Mouse (Mus musculus): Measurements from ENCODE around the gene Sgk1. TPM values are rescaled to one million over a fixed set of nuclear protein-coding genes. Genes with fewer than 3 reads are reported as not detected.
A peak's percentile ranks its signal among the peaks of the same experiment; 100 is the strongest.

Sgk1 gene
- polyA plus RNA-seq (2015; fragmentation: Nextera tagmentation; extraction: Ambion mirVana), result 43.5 and 44.4 TPM in 2 replicates

DNA sequence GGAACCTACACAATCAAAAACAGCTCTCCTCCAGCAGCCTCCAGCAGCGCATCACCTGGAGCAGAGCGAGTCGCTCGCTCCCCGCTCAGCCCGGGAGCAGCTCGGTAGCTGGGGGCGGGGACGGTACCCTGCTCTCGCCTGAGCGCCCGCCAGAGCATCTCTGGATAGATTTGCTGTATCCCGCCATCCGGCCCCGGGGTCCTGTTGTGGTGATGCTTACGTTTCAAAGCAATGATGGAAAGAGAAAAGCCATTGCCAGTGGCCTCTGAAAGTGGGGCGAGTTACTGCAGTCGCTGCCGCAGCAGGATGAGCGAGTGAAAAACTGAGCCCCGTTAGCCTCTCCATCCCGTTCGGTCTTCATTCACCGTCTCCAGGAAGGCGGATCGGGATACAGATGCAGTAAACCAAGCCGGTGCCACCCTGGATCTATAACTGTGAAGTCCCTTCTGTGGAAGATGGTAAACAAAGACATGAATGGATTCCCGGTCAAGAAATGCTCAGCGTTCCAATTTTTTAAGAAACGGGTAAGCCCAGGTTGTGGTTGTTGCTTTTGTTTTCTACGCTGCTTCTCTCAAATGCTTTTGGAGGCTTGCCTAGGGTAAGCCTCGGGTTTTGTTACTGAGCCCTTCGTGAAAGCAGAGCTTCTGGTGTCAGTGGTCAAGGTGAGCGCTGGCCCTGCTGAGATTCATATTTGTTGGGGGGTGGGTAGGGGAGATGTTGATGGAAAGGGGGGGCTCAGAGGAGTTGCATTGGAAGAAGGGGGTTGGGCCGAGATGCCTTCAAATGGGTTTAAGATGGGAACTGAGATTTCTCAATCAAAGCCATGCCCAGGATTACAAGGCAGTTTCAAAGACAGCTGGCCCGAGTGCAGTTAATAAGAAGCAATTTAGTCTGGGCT lies at the start of gene Sgk1:
Sgk1 (plus strand) TSS at position 1 of the 898 bp plus-strand sequence.
- WGBS, result 2% methylated on average over 36 of the region's 36 CpGs
- no peaks in the 10 kb centered on the region for H3K36me3 ChIP-seq (ENCODE audit: control insufficient read depth, insufficient read depth, low read length)
- H3K27me3 ChIP-seq (replicated peaks; ENCODE audit: control insufficient read depth, insufficient read depth, low read length), result no peaks in the 10 kb centered on the region
- peak within 1 kb of the TSS; percentile 92 for H3K27ac ChIP-seq (ENCODE audit: low read depth, low read length)
- peak within 1 kb of the TSS; percentile 52 for H3K4me3 ChIP-seq (ENCODE audit: low read length)
- H3K9ac ChIP-seq (ENCODE audit: low read depth, low read length), result peak within 1 kb of the TSS; percentile 75
- peak within 1 kb of the TSS; percentile 55 for H3K4me2 ChIP-seq (ENCODE audit: low read length)
- no peaks in the 10 kb centered on the region for H3K9me3 ChIP-seq (ENCODE audit: control insufficient read depth, low read length)
- ATAC-seq, result peak; percentile 89
- H3K4me1 ChIP-seq (ENCODE audit: control insufficient read depth, insufficient read depth, low read depth, low read length), result peaks cover 11% of the 10 kb centered on the region; the same call in 1 of the 2 replicates

DNA sequence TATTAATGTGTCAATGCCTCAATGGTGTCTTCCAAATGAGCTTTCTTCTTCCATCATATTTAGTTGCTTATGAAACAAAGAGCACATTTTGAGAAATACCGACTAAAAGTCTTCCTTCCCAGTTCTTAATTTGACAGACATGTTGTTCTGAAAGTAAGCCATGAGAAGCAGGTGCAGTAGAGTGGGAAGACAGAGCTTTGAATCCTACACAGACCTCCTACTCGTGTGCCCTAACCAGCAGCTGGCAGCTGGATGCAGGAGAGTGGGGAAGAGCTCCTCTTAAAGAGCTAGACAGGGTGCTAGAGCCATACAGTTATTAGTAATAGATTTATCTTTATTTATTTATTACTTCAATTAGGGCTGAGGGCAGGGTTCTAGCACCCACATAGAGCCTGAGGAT lies 49.7 kb upstream of the Sgk1 start:
- Histone ChIP-seq H3K9me3 (ENCODE audit: control insufficient read depth, low read length) (no peaks in the 10 kb centered on the region), H3K9ac (ENCODE audit: low read depth, low read length) (no peak overlapping the region), H3K36me3 (ENCODE audit: control insufficient read depth, insufficient read depth, low read length) (no peaks in the 10 kb centered on the region), H3K27me3 (replicated peaks; ENCODE audit: control insufficient read depth, insufficient read depth, low read length) (no peaks in the 10 kb centered on the region), H3K4me2 (ENCODE audit: low read length) (no peak overlapping the region), H3K4me3 (ENCODE audit: low read length) (no peak overlapping the region), H3K27ac (ENCODE audit: low read depth, low read length) (no peak overlapping the region), H3K4me1 (ENCODE audit: control insufficient read depth, insufficient read depth, low read depth, low read length) (peaks cover 6% of the 10 kb centered on the region)
- ATAC-seq, result no peak
- 62% methylated on average over 2 of the region's 2 CpGs for WGBS

DNA sequence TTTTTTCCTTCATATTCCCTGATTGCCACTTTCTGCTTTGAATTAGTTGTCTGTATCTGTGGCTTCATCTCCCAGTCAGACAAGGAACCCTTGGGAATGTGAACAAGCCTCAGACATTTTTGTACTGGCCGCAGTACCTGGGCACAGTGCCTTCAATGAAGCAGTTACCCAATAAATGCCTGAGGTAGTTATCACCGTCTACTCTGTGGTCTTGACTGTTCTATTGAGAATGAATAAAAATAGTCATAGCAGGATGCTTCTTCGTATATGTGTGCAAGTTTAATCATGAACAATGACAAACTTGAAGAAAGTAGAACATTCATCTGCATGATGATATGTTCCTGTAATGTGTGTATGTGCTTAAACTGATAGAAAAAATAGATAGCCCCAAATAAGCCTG lies 48.2 kb upstream of the Sgk1 start:
- ATAC-seq, result no peak

DNA sequence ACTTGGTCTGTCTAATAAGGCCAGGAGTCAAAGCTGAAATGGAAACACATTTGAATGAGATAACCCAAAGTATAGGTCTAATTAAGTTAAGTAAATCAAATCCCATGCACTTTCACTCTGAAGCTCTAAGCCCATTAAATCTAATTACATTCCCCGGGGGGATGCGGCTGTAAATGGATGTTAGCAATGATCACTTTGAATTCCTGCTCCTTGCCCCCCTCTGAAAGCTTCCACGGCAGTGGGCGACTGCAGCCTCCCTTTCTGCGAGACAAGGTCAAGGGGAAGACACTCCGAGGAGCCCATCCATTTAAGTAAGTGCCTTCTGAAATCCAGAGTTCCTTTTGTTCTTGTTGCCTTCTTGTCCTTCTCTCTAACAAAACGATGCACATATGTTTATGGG lies 46.9 kb upstream of the Sgk1 start:
- H3K4me2 ChIP-seq (ENCODE audit: low read length), result no peak overlapping the region
- ATAC-seq, result no peak
- H3K36me3 ChIP-seq (ENCODE audit: control insufficient read depth, insufficient read depth, low read length), result no peaks in the 10 kb centered on the region
- H3K27ac ChIP-seq (ENCODE audit: low read depth, low read length), result no peak overlapping the region
- 58% methylated on average over 7 of the region's 7 CpGs for WGBS
- no peak overlapping the region for H3K4me3 ChIP-seq (ENCODE audit: low read length)
- no peaks in the 10 kb centered on the region for H3K4me1 ChIP-seq (ENCODE audit: control insufficient read depth, insufficient read depth, low read depth, low read length)
- H3K9me3 ChIP-seq (ENCODE audit: control insufficient read depth, low read length), result no peaks in the 10 kb centered on the region
- H3K27me3 ChIP-seq (replicated peaks; ENCODE audit: control insufficient read depth, insufficient read depth, low read length), result no peaks in the 10 kb centered on the region
- H3K9ac ChIP-seq (ENCODE audit: low read depth, low read length), result no peak overlapping the region

More for the DNA sequence above, 48.2 kb upstream of the Sgk1 start:
- Histone ChIP-seq H3K4me3 (ENCODE audit: low read length) (no peak overlapping the region), H3K9me3 (ENCODE audit: control insufficient read depth, low read length) (no peaks in the 10 kb centered on the region), H3K27ac (ENCODE audit: low read depth, low read length) (no peak overlapping the region), H3K9ac (ENCODE audit: low read depth, low read length) (no peak overlapping the region), H3K4me2 (ENCODE audit: low read length) (no peak overlapping the region), H3K27me3 (replicated peaks; ENCODE audit: control insufficient read depth, insufficient read depth, low read length) (no peaks in the 10 kb centered on the region), H3K36me3 (ENCODE audit: control insufficient read depth, insufficient read depth, low read length) (no peaks in the 10 kb centered on the region), H3K4me1 (ENCODE audit: control insufficient read depth, insufficient read depth, low read depth, low read length) (peaks cover 6% of the 10 kb centered on the region)
- WGBS, result 87% methylated on average over 3 of the region's 3 CpGs

DNA sequence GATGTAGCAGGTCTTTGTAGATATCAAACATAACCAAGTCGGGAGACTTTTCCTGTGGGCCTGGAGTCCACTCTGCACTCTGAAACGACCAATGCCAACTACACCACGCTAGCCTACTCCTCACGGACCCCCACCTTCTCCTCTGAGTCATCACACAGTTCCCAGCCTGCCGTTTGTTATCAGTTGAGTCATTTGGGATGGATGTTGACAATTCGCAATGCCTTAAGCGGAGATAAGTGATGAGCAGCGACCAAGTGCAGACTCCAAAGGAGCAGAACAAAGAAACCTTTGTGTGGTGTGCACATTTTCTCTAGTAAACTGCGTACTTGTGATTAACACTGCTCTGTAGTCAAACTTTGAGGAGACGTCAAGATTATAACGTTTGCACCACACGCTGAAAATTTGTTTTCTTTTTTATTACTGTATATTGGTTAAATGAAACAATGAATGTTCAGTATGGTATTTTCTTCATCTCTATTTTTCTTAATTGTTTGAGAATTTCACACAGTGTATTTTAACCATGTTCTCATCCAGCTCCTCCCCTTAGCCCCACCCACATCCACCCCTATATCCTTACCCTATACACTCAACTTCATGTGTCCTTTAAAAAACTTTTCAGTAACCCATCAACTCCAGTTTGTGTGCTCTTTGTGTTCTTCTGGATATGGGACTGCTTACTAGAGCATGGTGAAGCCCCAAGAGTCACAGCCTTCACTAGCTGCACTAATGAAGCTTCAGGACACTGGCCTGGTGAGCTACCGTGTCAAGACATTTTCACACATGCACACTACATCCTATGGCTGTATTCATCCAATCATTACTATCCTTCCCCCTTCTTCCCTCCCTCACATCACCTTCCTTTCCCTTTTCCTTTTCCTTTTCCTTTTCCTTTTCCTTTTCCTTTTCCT lies 42.5 kb upstream of the Sgk1 start:
- no peak overlapping the region for H3K9ac ChIP-seq (ENCODE audit: low read depth, low read length)
- no peak for ATAC-seq
- H3K4me3 ChIP-seq (ENCODE audit: low read length), result no peak overlapping the region
- H3K4me1 ChIP-seq (ENCODE audit: control insufficient read depth, insufficient read depth, low read depth, low read length), result no peaks in the 10 kb centered on the region
- no peaks in the 10 kb centered on the region for H3K9me3 ChIP-seq (ENCODE audit: control insufficient read depth, low read length)
- no peak overlapping the region for H3K27ac ChIP-seq (ENCODE audit: low read depth, low read length)
- 73% methylated on average over 13 of the region's 13 CpGs for WGBS
- no peak overlapping the region for H3K4me2 ChIP-seq (ENCODE audit: low read length)
- H3K36me3 ChIP-seq (ENCODE audit: control insufficient read depth, insufficient read depth, low read length), result no peaks in the 10 kb centered on the region
- H3K27me3 ChIP-seq (replicated peaks; ENCODE audit: control insufficient read depth, insufficient read depth, low read length), result no peaks in the 10 kb centered on the region

DNA sequence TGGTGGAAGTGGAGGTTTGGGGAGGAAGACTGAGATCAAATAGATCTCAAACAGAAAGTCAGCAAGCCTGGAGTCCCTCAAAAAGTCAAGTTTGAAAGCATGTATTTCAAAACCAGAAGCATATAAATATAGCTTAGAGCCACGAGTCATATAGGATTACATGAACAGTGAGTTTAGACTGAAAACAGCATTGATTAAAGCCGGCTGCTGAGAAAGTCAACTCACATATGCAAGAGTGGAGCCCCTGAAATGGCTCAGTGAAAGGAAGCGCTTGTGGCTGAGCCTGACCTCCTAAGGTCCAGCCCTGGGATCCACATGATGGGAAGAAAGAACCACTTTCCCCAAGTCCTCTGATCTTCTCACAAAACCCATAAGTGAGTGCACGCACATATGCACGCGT lies 38.7 kb upstream of the Sgk1 start:
- H3K4me3 ChIP-seq (ENCODE audit: low read length), result no peak overlapping the region
- H3K9ac ChIP-seq (ENCODE audit: low read depth, low read length), result no peak overlapping the region
- H3K9me3 ChIP-seq (ENCODE audit: control insufficient read depth, low read length), result no peaks in the 10 kb centered on the region
- no peak overlapping the region for H3K27ac ChIP-seq (ENCODE audit: low read depth, low read length)
- no peaks in the 10 kb centered on the region for H3K36me3 ChIP-seq (ENCODE audit: control insufficient read depth, insufficient read depth, low read length)
- H3K27me3 ChIP-seq (replicated peaks; ENCODE audit: control insufficient read depth, insufficient read depth, low read length), result no peaks in the 10 kb centered on the region
- H3K4me2 ChIP-seq (ENCODE audit: low read length), result no peak overlapping the region
- 89% methylated on average over 6 of the region's 6 CpGs for WGBS
- ATAC-seq, result no peak
- H3K4me1 ChIP-seq (ENCODE audit: control insufficient read depth, insufficient read depth, low read depth, low read length), result no peaks in the 10 kb centered on the region

DNA sequence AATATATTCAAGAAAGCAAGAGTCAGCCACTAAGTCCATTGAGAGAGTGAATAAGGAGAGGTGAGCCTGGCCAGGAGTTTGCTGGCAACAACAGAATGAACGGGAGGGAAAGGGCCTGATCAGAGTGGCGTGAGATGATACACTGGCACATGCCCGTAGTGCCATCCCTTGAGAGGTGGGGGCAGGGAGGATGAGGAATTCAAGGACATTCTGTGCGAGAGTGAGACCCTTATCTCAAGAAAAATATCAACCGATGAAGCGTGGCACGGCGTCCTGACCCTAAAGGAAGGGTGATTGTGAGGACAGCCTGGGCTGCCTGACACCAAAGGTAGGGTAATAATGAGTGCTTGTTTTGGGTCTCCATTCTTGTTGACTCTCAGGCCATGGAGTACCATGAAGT lies 38.1 kb upstream of the Sgk1 start:
- Histone ChIP-seq H3K9me3 (ENCODE audit: control insufficient read depth, low read length) (no peaks in the 10 kb centered on the region), H3K4me3 (ENCODE audit: low read length) (no peak overlapping the region), H3K4me1 (ENCODE audit: control insufficient read depth, insufficient read depth, low read depth, low read length) (no peaks in the 10 kb centered on the region), H3K27me3 (replicated peaks; ENCODE audit: control insufficient read depth, insufficient read depth, low read length) (no peaks in the 10 kb centered on the region), H3K36me3 (ENCODE audit: control insufficient read depth, insufficient read depth, low read length) (no peaks in the 10 kb centered on the region), H3K4me2 (ENCODE audit: low read length) (no peak overlapping the region), H3K9ac (ENCODE audit: low read depth, low read length) (no peak overlapping the region), H3K27ac (ENCODE audit: low read depth, low read length) (no peak overlapping the region)
- WGBS, result 81% methylated on average over 8 of the region's 8 CpGs
- ATAC-seq, result no peak

DNA sequence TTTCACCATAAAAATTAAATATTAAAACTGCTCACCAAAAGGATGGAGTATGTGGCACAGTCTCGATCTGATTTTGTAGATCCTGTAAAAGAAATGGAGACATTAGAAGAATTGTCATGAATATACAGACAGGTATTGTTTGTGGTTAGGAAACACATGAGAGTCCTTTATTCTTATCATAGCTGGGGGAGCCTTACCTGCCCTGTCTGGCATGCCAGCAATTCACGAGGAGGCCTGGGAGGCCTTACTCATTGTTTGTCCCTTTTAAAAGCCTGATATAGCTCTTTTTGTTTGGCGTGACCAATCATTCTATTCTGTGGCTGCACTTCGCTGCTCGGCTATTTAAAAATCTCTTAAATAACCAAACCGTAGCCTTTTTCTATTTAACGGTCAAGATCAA lies 37.6 kb upstream of the Sgk1 start:
- H3K36me3 ChIP-seq (ENCODE audit: control insufficient read depth, insufficient read depth, low read length), result no peaks in the 10 kb centered on the region
- no peaks in the 10 kb centered on the region for H3K9me3 ChIP-seq (ENCODE audit: control insufficient read depth, low read length)
- H3K27me3 ChIP-seq (replicated peaks; ENCODE audit: control insufficient read depth, insufficient read depth, low read length), result no peaks in the 10 kb centered on the region
- 35% methylated on average over 7 of the region's 7 CpGs for WGBS
- no peak overlapping the region for H3K4me2 ChIP-seq (ENCODE audit: low read length)
- no peak overlapping the region for H3K4me3 ChIP-seq (ENCODE audit: low read length)
- H3K9ac ChIP-seq (ENCODE audit: low read depth, low read length), result no peak overlapping the region
- H3K4me1 ChIP-seq (ENCODE audit: control insufficient read depth, insufficient read depth, low read depth, low read length), result no peaks in the 10 kb centered on the region
- no peak for ATAC-seq
- H3K27ac ChIP-seq (ENCODE audit: low read depth, low read length), result no peak overlapping the region
